Mouse (Mus musculus): Measurements from ENCODE around the gene Ptgdr.
"Not testable (repeated sequence)": the region's sequence is repeated elsewhere in the genome, so short reads cannot be mapped to it uniquely, and the experiment has no call there.

Ptgdr gene

GRCm38 (mm10) chr14:44821177-44822057, 37.8 kb downstream of the Ptgdr start:
- ATAC-seq (ENCODE audit: insufficient number of reproducible peaks, low FRiP score, low TSS enrichment): no peak

- ATAC-seq (ENCODE audit: insufficient number of reproducible peaks, low FRiP score, low TSS enrichment): not testable (repeated sequence)
Measured at GRCm38 (mm10) chr14:44813152-44813551, 46.0 kb downstream of the Ptgdr start.

Measured in cerebellum, adult (tissue).